Mouse (Mus musculus): Measurements from ENCODE around the gene Ttc6.
A peak's percentile ranks its signal among the peaks of the same experiment; 100 is the strongest.

Ttc6 gene

GRCm38 (mm10) chr12:57545371-57546241 is 18.3 kb upstream of the Ttc6 start:
- peak; percentile 62 for DNase-seq (ENCODE audit: low spot score)

- peak; percentile 39 for DNase-seq (ENCODE audit: low spot score)
These were observed 17.3 kb upstream of the Ttc6 start, which contains the start of gene Foxa1 for GRCm38 (mm10) chr12:57546415-57547201. TSS of gene Foxa1 (minus strand) at chr12:57546916.

- DNase-seq (ENCODE audit: low spot score): no peak
These were observed 16.0 kb upstream of the Ttc6 start for GRCm38 (mm10) chr12:57547890-57548289.

GRCm38 (mm10) chr12:57548352-57548980 is 15.4 kb upstream of the Ttc6 start:
- no peak for DNase-seq (ENCODE audit: low spot score)

- no peak for DNase-seq (ENCODE audit: low spot score)
These were observed 14.8 kb upstream of the Ttc6 start for GRCm38 (mm10) chr12:57548981-57549666.

- no peak for DNase-seq (ENCODE audit: low spot score)
These were observed 14.2 kb upstream of the Ttc6 start for GRCm38 (mm10) chr12:57549667-57550160.

- no peak for DNase-seq (ENCODE audit: low spot score)
These were observed 13.6 kb upstream of the Ttc6 start for GRCm38 (mm10) chr12:57550181-57550808.

- DNase-seq (ENCODE audit: low spot score): no peak
These were observed 13.0 kb upstream of the Ttc6 start for GRCm38 (mm10) chr12:57550881-57551280.

GRCm38 (mm10) chr12:57552286-57552685 is 11.6 kb upstream of the Ttc6 start:
- no peak for DNase-seq (ENCODE audit: low spot score)

- DNase-seq (ENCODE audit: low spot score): no peak
These were observed 9.8 kb upstream of the Ttc6 start for GRCm38 (mm10) chr12:57554091-57554490.

GRCm38 (mm10) chr12:57571773-57572172 is 7.9 kb downstream of the Ttc6 start:
- no peak for DNase-seq (ENCODE audit: low spot score)

GRCm38 (mm10) chr12:57572415-57572814 is 8.5 kb downstream of the Ttc6 start:
- DNase-seq (ENCODE audit: low spot score): no peak

GRCm38 (mm10) chr12:57575931-57576628 is 12.2 kb downstream of the Ttc6 start:
- no peak for DNase-seq (ENCODE audit: low spot score)

GRCm38 (mm10) chr12:57607624-57608023 is 43.7 kb downstream of the Ttc6 start:
- DNase-seq (ENCODE audit: low spot score): no peak

GRCm38 (mm10) chr12:57615137-57615536 is 51.2 kb downstream of the Ttc6 start:
- DNase-seq (ENCODE audit: low spot score): no peak

- no peak for DNase-seq (ENCODE audit: low spot score)
These were observed 58.1 kb downstream of the Ttc6 start for GRCm38 (mm10) chr12:57622030-57622429.

GRCm38 (mm10) chr12:57623264-57623663 is 59.4 kb downstream of the Ttc6 start:
- DNase-seq (ENCODE audit: low spot score): no peak

- no peak for DNase-seq (ENCODE audit: low spot score)
These were observed 60.2 kb downstream of the Ttc6 start for GRCm38 (mm10) chr12:57624011-57624608.

GRCm38 (mm10) chr12:57650011-57650410 is 86.1 kb downstream of the Ttc6 start:
- DNase-seq (ENCODE audit: low spot score): no peak

GRCm38 (mm10) chr12:57650677-57651076 is 86.8 kb downstream of the Ttc6 start:
- no peak for DNase-seq (ENCODE audit: low spot score)
